Mouse (Mus musculus) heart, postnatal 0 days (tissue): ENCODE data around the gene Brap. TPM values are rescaled to one million over a fixed set of nuclear protein-coding genes. Genes with fewer than 3 reads are reported as not detected.
"Not testable (repeated sequence)": the region's sequence is repeated elsewhere in the genome, so short reads cannot be mapped to it uniquely, and the experiment has no call there.

ENCODE experiments used
- ATAC-seq: fragments of 200-750 bp; cut with Nextera tagmentation; 2 replicates; pipeline ENCODE4 v1.8.0; 2017; ENCODE audit warnings: low read depth, moderate number of reproducible peaks, moderate library complexity; ENCODE audit not compliant: insufficient read depth
- DNase-seq: peaks from one replicate; pipeline ENCODE4 v3.0.0-alpha.2; 2016; ENCODE audit warnings: low spot score
- H3K27ac ChIP-seq: fragments of 300-500 bp; sonication (generic); 2 replicates; pipeline ENCODE4 v1.5.1; 2014; ENCODE audit warnings: low read depth, mild to moderate bottlenecking
- H3K27me3 ChIP-seq: fragments of 300-500 bp; sonication (generic); 2 replicates; pipeline ENCODE4 v1.6.1; 2014; ENCODE audit warnings: low read length, mixed read lengths; ENCODE audit not compliant: control insufficient read depth, insufficient read depth
- H3K36me3 ChIP-seq: fragments of 300-500 bp; sonication (generic); replicated peaks from 2 replicates; pipeline ENCODE4 v1.6.1; 2014; ENCODE audit warnings: low read length, mixed read lengths; ENCODE audit not compliant: control insufficient read depth, insufficient read depth
- H3K4me1 ChIP-seq: fragments of 300-500 bp; sonication (generic); 2 replicates; pipeline ENCODE4 v1.6.1; 2014; ENCODE audit warnings: antibody characterized with exemption; ENCODE audit not compliant: control insufficient read depth, insufficient read depth
- H3K4me2 ChIP-seq: fragments of 300-500 bp; sonication (generic); 2 replicates; pipeline ENCODE4 v1.6.1; 2014; ENCODE audit warnings: low read depth, mild to moderate bottlenecking, low read length, moderate library complexity
- H3K4me3 ChIP-seq: fragments of 300-500 bp; sonication (generic); 2 replicates; pipeline ENCODE4 v1.5.1; 2014; ENCODE audit warnings: low read depth, low read length
- H3K9ac ChIP-seq: fragments of 300-500 bp; sonication (generic); replicated peaks from 2 replicates; pipeline ENCODE4 v1.6.1; 2014; ENCODE audit warnings: low read depth, low read length, mixed read lengths
- H3K9me3 ChIP-seq: fragments of 300-500 bp; sonication (generic); replicated peaks from 2 replicates; pipeline ENCODE4 v1.6.1; 2016; ENCODE audit warnings: low read length; ENCODE audit not compliant: control insufficient read depth
- CTCF ChIP-seq: IDR thresholded peaks from 2 replicates; pipeline ENCODE4 v1.5.1; 2016; ENCODE audit warnings: antibody characterized with exemption, control low read depth, low read depth
- EP300 ChIP-seq: IDR thresholded peaks from 2 replicates; pipeline ENCODE4 v1.6.1; 2016; ENCODE audit warnings: antibody characterized with exemption, low read depth
- WGBS: fragments of 180-500 bp; shearing (Covaris S2); extraction: QIAGEN DNeasy Blood & Tissue Kit; methylation state at CpG from one replicate; pipeline ENCODE4 v1.1.7; 2014; 5-methylcytosine and 5-hydroxymethylcytosine counted together
- polyA plus RNA-seq: library from polyadenylated mRNA; unstranded; fragments of >200 nt; fragmentation: Nextera tagmentation; extraction: Ambion mirVana; gene quantifications from 2 replicates; pipeline ENCODE4 v1.2.1, GENCODE M21; 2015
- total RNA-seq: library from RNA; depleted of rRNA; stranded (reverse); fragments of >200 nt; gene quantifications from 2 replicates; pipeline ENCODE4 v1.2.3, GENCODE M21; 2014; ENCODE audit warnings: low replicate concordance

Gene Brap
- total and polyA plus RNA-seq, 2 experiments from 2014 or later: 23.2 to 32.9 TPM

DNA sequence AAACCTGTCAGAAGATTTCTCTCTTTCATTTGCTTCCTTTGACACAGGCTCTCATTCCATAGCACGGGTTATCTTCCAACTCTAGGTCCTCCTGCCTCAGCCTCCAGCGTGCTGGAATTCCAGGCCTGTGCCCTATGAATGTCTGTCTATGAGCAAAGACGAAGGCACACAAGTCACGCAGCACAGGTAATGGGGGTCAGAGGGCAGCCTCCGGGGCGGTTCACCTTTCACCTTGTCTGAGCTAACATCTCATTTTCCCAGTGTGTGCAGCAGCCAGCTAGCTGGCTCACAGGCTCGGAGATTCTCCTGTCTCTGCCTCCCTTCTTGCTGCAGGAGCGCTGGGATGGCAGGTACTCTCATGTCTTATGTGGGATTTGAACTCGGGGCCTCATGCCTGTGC lies 20.8 kb upstream of the Brap start:
- Histone ChIP-seq H3K4me2 (no peak overlapping the region), H3K4me3 (no peak overlapping the region), H3K27me3 (no peaks in the 10 kb centered on the region), H3K4me1 (no peaks in the 10 kb centered on the region), H3K9ac (no peak overlapping the region), H3K9me3 (no peaks in the 10 kb centered on the region), H3K27ac (no peak overlapping the region), H3K36me3 (0 out of 2 replicates have a peak, but pooled peaks cover 3% of the 10 kb centered on the region)
- ATAC-seq: no peak
- WGBS: 81% methylated on average over 9 of the region's 9 CpGs
- no peak for TF ChIP-seq CTCF
- TF ChIP-seq EP300: no peak
- DNase-seq: no peak

DNA sequence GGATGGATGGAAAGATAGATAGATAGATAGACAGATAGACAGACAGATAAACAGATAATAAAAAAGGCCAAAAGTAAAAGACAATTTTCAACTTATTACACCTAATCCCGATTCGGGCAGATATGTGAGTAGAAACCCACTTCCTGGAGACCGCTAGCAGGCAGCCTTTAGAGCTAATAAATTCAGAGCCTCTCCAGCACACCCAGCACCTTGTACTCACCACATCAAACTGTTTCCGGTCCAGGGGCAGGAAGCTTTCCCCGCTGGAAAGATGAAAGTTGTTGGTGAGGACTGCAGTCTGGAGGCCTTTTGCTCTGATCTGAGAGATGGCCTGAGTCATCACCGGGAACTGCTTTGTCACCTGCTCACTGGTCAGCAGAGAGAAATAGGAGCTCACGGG lies 11.2 kb upstream of the Brap start:
- Histone ChIP-seq H3K9ac (no peak overlapping the region), H3K4me3 (no peak overlapping the region), H3K9me3 (no peaks in the 10 kb centered on the region), H3K4me1 (no peaks in the 10 kb centered on the region), H3K36me3 (peaks cover 5% of the 10 kb centered on the region; the same call in 1 of the 2 replicates), H3K4me2 (no peak overlapping the region), H3K27me3 (no peaks in the 10 kb centered on the region), H3K27ac (no peak overlapping the region)
- TF ChIP-seq EP300: no peak
- TF ChIP-seq CTCF: no peak
- WGBS: 68% methylated on average over 7 of the region's 7 CpGs
- ATAC-seq (no peak), DNase-seq (no peak)

GRCm38 (mm10) chr5:121654526-121654925 lies 5.8 kb upstream of the Brap start:
- no peak for TF ChIP-seq EP300
- no peak for TF ChIP-seq CTCF
- WGBS: 80% methylated on average over 4 of the region's 4 CpGs
- H3K4me3 ChIP-seq: no peak overlapping the region

GRCm38 (mm10) chr5:121656866-121657265 lies 3.5 kb upstream of the Brap start:
- H3K4me3 ChIP-seq, H3K27ac ChIP-seq, H3K36me3 ChIP-seq, H3K4me1 ChIP-seq, DNase-seq, H3K9me3 ChIP-seq, H3K27me3 ChIP-seq, H3K4me2 ChIP-seq, ATAC-seq, H3K9ac ChIP-seq: not testable (repeated sequence)
- 54% methylated on average over 6 of the region's 6 CpGs for WGBS

More at GRCm38 (mm10) chr5:121654526-121654925, 5.8 kb upstream of the Brap start:
- DNase-seq (no peak), ATAC-seq (no peak)
- Histone ChIP-seq H3K27ac (no peak overlapping the region), H3K4me2 (no peak overlapping the region), H3K9me3 (no peaks in the 10 kb centered on the region), H3K9ac (no peak overlapping the region), H3K27me3 (no peaks in the 10 kb centered on the region), H3K4me1 (peaks cover 2% of the 10 kb centered on the region; the same call in 1 of the 2 replicates), H3K36me3 (no peaks in the 10 kb centered on the region; the same call in 1 of the 2 replicates)

DNA sequence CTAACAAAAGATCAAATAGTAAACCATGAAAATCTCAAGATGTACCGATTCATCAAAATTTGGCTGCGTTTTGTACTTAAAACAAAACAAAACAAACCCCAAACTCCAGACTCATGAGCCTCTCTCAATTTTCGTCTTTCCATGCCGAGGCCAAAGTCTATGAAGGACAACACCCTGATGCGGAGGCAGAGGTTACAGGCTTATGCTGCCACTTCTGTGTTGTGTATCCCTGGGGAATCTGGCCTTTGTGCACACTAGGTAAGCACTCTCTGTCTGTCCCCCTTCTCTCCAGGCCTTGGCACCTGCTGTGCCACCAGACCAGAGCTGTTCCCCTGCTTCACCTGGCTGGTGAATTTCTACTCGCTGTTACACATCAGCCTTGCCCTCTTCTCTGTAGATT lies 2.7 kb upstream of the Brap start:
- 86% methylated on average over 6 of the region's 6 CpGs for WGBS
- H3K9ac ChIP-seq, H3K4me2 ChIP-seq, H3K4me1 ChIP-seq, H3K9me3 ChIP-seq, ATAC-seq, H3K36me3 ChIP-seq, H3K4me3 ChIP-seq, H3K27ac ChIP-seq, H3K27me3 ChIP-seq, DNase-seq: not testable (repeated sequence)

GRCm38 (mm10) chr5:121660897-121661254 lies 513 bp downstream of the Brap start:
- ATAC-seq (no peak), DNase-seq (peak; percentile 16)
- H3K9ac ChIP-seq: peak overlapping the region; percentile 97
- TF ChIP-seq EP300 (no peak), CTCF (no peak)
- H3K9me3 ChIP-seq: no peaks in the 10 kb centered on the region
- 0% methylated on average over 11 of the region's 26 CpGs for WGBS
- peaks cover 31% of the 10 kb centered on the region for H3K36me3 ChIP-seq
- H3K4me1 ChIP-seq: peaks cover 10% of the 10 kb centered on the region; the same call in 1 of the 2 replicates
- H3K4me3 ChIP-seq: peak overlapping the region; percentile 99
- H3K4me2 ChIP-seq: peak overlapping the region; percentile 93
- peak overlapping the region; percentile 84 for H3K27ac ChIP-seq
- H3K27me3 ChIP-seq: no peaks in the 10 kb centered on the region
